Mouse (Mus musculus) MEL (cell line): Measurements from ENCODE around the gene Comt. TPM values are rescaled to one million over a fixed set of nuclear protein-coding genes. Genes with fewer than 3 reads are reported as not detected.

ENCODE experiments used
- DNase-seq: peaks from one replicate; pipeline ENCODE4 v3.0.0; 2011; ENCODE audit warnings: low read depth, low spot score
- H3K27ac ChIP-seq: 2 replicates; pipeline ENCODE4 v1.5.1; 2012; ENCODE audit warnings: low read depth, mild to moderate bottlenecking, control low read depth, low read length, moderate library complexity; ENCODE audit not compliant: control insufficient read depth
- H3K27me3 ChIP-seq, 2 experiments: fragments of 150-350 bp in 1 of 2; sonication (generic) in 1 of 2; 2 replicates each; pipeline ENCODE4 v1.6.1; 2012; ENCODE audit warnings: low read length in 2 of 2, mild to moderate bottlenecking in 2 of 2, improper control_type of control experiment in 1 of 2, moderate library complexity in 1 of 2; ENCODE audit not compliant: insufficient read depth in 2 of 2, control insufficient read depth in 1 of 2
- H3K36me3 ChIP-seq, 2 experiments: 2 replicates each; pipeline ENCODE4 v1.6.1; 2012 to 2014; ENCODE audit warnings: low read length in 2 of 2, improper control_type of control experiment in 1 of 2, inconsistent platforms in 1 of 2, mild to moderate bottlenecking in 1 of 2; ENCODE audit not compliant: insufficient read depth in 2 of 2, control insufficient read depth in 1 of 2
- H3K4me1 ChIP-seq, 2 experiments: fragments of 150-350 bp in 1 of 2; sonication (generic) in 1 of 2; 2 replicates each; pipeline ENCODE4 v1.6.1; 2012; ENCODE audit warnings: low read length in 2 of 2, improper control_type of control experiment in 1 of 2, mild to moderate bottlenecking in 1 of 2; ENCODE audit not compliant: insufficient read depth in 2 of 2, control insufficient read depth in 1 of 2
- H3K4me3 ChIP-seq, 2 experiments: fragments of 150-350 bp in 1 of 2; sonication (generic) in 1 of 2; 2 replicates each; pipeline ENCODE4 v1.5.1; 2012; ENCODE audit warnings: low read depth in 2 of 2, low read length in 2 of 2, mild to moderate bottlenecking in 2 of 2, moderate library complexity in 2 of 2, control low read depth in 1 of 2, improper control_type of control experiment in 1 of 2; ENCODE audit not compliant: control insufficient read depth in 1 of 2, insufficient read depth in 1 of 2
- H3K79me2 ChIP-seq: 2 replicates; pipeline ENCODE4 v1.6.1; 2012; ENCODE audit warnings: mild to moderate bottlenecking, low read length, moderate library complexity; ENCODE audit not compliant: control insufficient read depth, poor library complexity, insufficient read depth
- H3K9ac ChIP-seq: 2 replicates; pipeline ENCODE4 v1.6.1; 2012; ENCODE audit warnings: low read depth, mild to moderate bottlenecking, control low read depth, low read length, moderate library complexity; ENCODE audit not compliant: control insufficient read depth, poor library complexity, severe bottlenecking
- H3K9me3 ChIP-seq: fragments of 150-350 bp; sonication (generic); replicated peaks from 2 replicates; pipeline ENCODE4 v1.6.1; 2012; ENCODE audit warnings: mild to moderate bottlenecking, low read length, improper control_type of control experiment, moderate library complexity; ENCODE audit not compliant: insufficient read depth
- CTCF ChIP-seq, 3 experiments: IDR thresholded peaks in 2 of 3; conservative IDR thresholded peaks in 1 of 3; 2 replicates each; pipeline ENCODE4 v1.5.1; 2011 to 2012; ENCODE audit warnings: low read length in 3 of 3, low read depth in 2 of 3, mild to moderate bottlenecking in 2 of 3, improper control_type of control experiment in 1 of 3, inconsistent platforms in 1 of 3, mixed read lengths in 1 of 3, moderate library complexity in 1 of 3; ENCODE audit not compliant: control insufficient read depth in 1 of 3, insufficient read depth in 1 of 3, poor library complexity in 1 of 3, severe bottlenecking in 1 of 3
- E2F4 ChIP-seq: IDR thresholded peaks from 2 replicates; pipeline ENCODE4 v1.6.1; 2011; ENCODE audit warnings: low read depth, low read length, improper control_type of control experiment, borderline replicate concordance
- ELF1 ChIP-seq: IDR thresholded peaks from 2 replicates; pipeline ENCODE4 v1.6.1; 2014; ENCODE audit warnings: low read depth, mild to moderate bottlenecking, inconsistent platforms, low read length, improper control_type of control experiment, moderate library complexity
- EP300 ChIP-seq, 2 experiments: IDR thresholded peaks; 2 replicates each; pipeline ENCODE4 v1.6.1; 2011; ENCODE audit warnings: improper control_type of control experiment in 2 of 2, low read length in 2 of 2, low read depth in 1 of 2, mild to moderate bottlenecking in 1 of 2
- GATA1 ChIP-seq: IDR thresholded peaks from 2 replicates; pipeline ENCODE4 v1.6.1; 2011; ENCODE audit warnings: low read depth, low read length, improper control_type of control experiment
- MEF2A ChIP-seq: IDR thresholded peaks from 2 replicates; pipeline ENCODE4 v1.6.1; 2014; ENCODE audit warnings: low read depth, mild to moderate bottlenecking, inconsistent platforms, low read length, improper control_type of control experiment; ENCODE audit not compliant: poor library complexity, insufficient replicate concordance, severe bottlenecking; ENCODE audit errors: extremely low read depth
- MXI1 ChIP-seq: IDR thresholded peaks from 2 replicates; pipeline ENCODE4 v1.6.1; 2011; ENCODE audit warnings: mild to moderate bottlenecking, low read depth, low read length, improper control_type of control experiment
- POLR2A ChIP-seq, 2 experiments: IDR thresholded peaks; 2 replicates each; pipeline ENCODE4 v1.6.1; 2011 to 2012; ENCODE audit warnings: low read length in 2 of 2, mild to moderate bottlenecking in 2 of 2, control low read depth in 1 of 2, improper control_type of control experiment in 1 of 2, low read depth in 1 of 2, moderate library complexity in 1 of 2; ENCODE audit not compliant: control insufficient read depth in 1 of 2, insufficient read depth in 1 of 2, poor library complexity in 1 of 2
- POLR2AphosphoS5 ChIP-seq: IDR thresholded peaks from 2 replicates; pipeline ENCODE4 v1.6.1; 2012; ENCODE audit warnings: low read depth, borderline replicate concordance, mild to moderate bottlenecking, inconsistent platforms, low read length, moderate library complexity, mixed read lengths
- RAD21 ChIP-seq: IDR thresholded peaks from 2 replicates; pipeline ENCODE4 v1.6.1; 2011; ENCODE audit warnings: mild to moderate bottlenecking, low read depth, low read length, improper control_type of control experiment
- RCOR1 ChIP-seq: IDR thresholded peaks from 2 replicates; pipeline ENCODE4 v1.6.1; 2012; ENCODE audit warnings: low read depth, mild to moderate bottlenecking, inconsistent platforms, low read length, improper control_type of control experiment
- TAL1 ChIP-seq: IDR thresholded peaks from 2 replicates; pipeline ENCODE4 v1.6.1; 2012; ENCODE audit warnings: mild to moderate bottlenecking, inconsistent platforms, low read length, moderate library complexity, mixed read lengths
- TBP ChIP-seq: IDR thresholded peaks from 2 replicates; pipeline ENCODE4 v1.8.0; 2011; ENCODE audit warnings: low read depth, low read length, improper control_type of control experiment
- TCF12 ChIP-seq: IDR thresholded peaks from 2 replicates; pipeline ENCODE4 v1.6.1; 2014; ENCODE audit warnings: low read depth, mild to moderate bottlenecking, inconsistent platforms, low read length, improper control_type of control experiment, moderate library complexity
- ZNF384 ChIP-seq: IDR thresholded peaks from 2 replicates; pipeline ENCODE4 v1.6.1; 2012; ENCODE audit warnings: low read depth, mild to moderate bottlenecking, inconsistent platforms, low read length, improper control_type of control experiment
- polyA plus RNA-seq, 2 experiments: library from polyadenylated mRNA; stranded (reverse) in 1 of 2; unstranded in 1 of 2; fragments of >175 nt in 1 of 2; fragments of >200 nt in 1 of 2; gene quantifications; 2 replicates each; pipeline versions ENCODE4 v1.2.1 to v1.2.4; 2012; ENCODE audit warnings: low replicate concordance in 2 of 2, low read depth in 1 of 2; ENCODE audit not compliant: insufficient read length in 2 of 2, insufficient read depth in 1 of 2, missing spikeins in 1 of 2
- total RNA-seq: library from RNA; depleted of rRNA; stranded (reverse); fragments of 300-350 nt; gene quantifications from 2 replicates; pipeline ENCODE4 v1.2.3, GENCODE M21; 2012; rRNA removed

Gene Comt
- total and polyA plus RNA-seq, 3 experiments = 62.5 to 71.8 TPM; not detected in 1

GRCm38 (mm10) chr16:18356961-18357360 is 69.7 kb downstream of the Comt start:
- Histone ChIP-seq H3K27ac (no peak overlapping the region), H3K4me1 (peaks cover 0 to 17% of the 10 kb centered on the region in 2 experiments; a peak in 3 of 4 replicates), H3K36me3 (peaks cover 0 to 9% of the 10 kb centered on the region in 2 experiments; a peak in 2 of 4 replicates), H3K4me3 (no peak overlapping the region), H3K27me3 (no peaks in the 10 kb centered on the region), H3K9me3 (no peaks in the 10 kb centered on the region), H3K79me2 (no peaks in the 10 kb centered on the region), H3K9ac (no peak overlapping the region)
- TF ChIP-seq POLR2AphosphoS5 (no peak), MEF2A (no peak), ELF1 (no peak), TAL1 (no peak), POLR2A (IDR thresholded peaks at IDR 0.05; ENCODE audit: control insufficient read depth in 1 of 2, insufficient read depth in 1 of 2, low read depth in 1 of 2, low read length in 2 of 2, poor library complexity in 1 of 2) (no peak), TBP (no peak), RCOR1 (no peak), EP300 (IDR thresholded peaks at IDR 0.05; ENCODE audit: low read depth in 1 of 2, low read length in 2 of 2) (no peak), CTCF (IDR thresholded peaks at IDR 0.05 in 2 of 3, conservative IDR thresholded peaks at IDR 0.05 in 1 of 3; ENCODE audit: control insufficient read depth in 1 of 3, insufficient read depth in 1 of 3, low read depth in 2 of 3, low read length in 3 of 3, poor library complexity in 1 of 3, severe bottlenecking in 1 of 3) (no peak), ZNF384 (no peak), E2F4 (no peak), MXI1 (no peak), GATA1 (no peak), RAD21 (no peak), TCF12 (no peak)
- no peak for DNase-seq

Other genes with a start within 250 kb of the Comt start
- not detected in 2 replicates for gene Ccdc188, start 209.0 kb downstream of the Comt start, total RNA-seq
- gene Ccdc188, start 209.0 kb downstream of the Comt start, polyA plus RNA-seq = not detected
- 9.1 and 9.6 TPM in 2 replicates for gene Zdhhc8, start 191.7 kb downstream of the Comt start, total RNA-seq
- 10 to 100 TPM in 1 of 2 experiments, not detected in 1; 33.2 TPM for gene Zdhhc8, start 191.7 kb downstream of the Comt start, polyA plus RNA-seq
- gene Trmt2a, start 178.2 kb downstream of the Comt start, total RNA-seq = 132 and 178 TPM in 2 replicates
- gene Trmt2a, start 178.2 kb downstream of the Comt start, polyA plus RNA-seq = 100 to 1,000 TPM in 1 of 2 experiments, not detected in 1; 185 TPM
- 420 and 440 TPM in 2 replicates for gene Ranbp1, start 178.1 kb downstream of the Comt start, total RNA-seq
- gene Ranbp1, start 178.1 kb downstream of the Comt start, polyA plus RNA-seq = 100 to 1,000 TPM; 162 to 681 TPM
- gene Gm49776, start 168.5 kb downstream of the Comt start, total RNA-seq = 0.77 and 0.85 TPM in 2 replicates
- 10 to 100 TPM in 1 of 2 experiments, not detected in 1; 32.7 TPM for gene Gm49776, start 168.5 kb downstream of the Comt start, polyA plus RNA-seq
- gene Dgcr8, start 137.6 kb downstream of the Comt start, total RNA-seq = 40.3 and 40.6 TPM in 2 replicates
- 10 to 100 TPM in 1 of 2 experiments, not detected in 1; 39.6 TPM for gene Dgcr8, start 137.6 kb downstream of the Comt start, polyA plus RNA-seq
- gene Tango2, start 78.7 kb downstream of the Comt start, total RNA-seq = 38.0 and 55.9 TPM in 2 replicates
- gene Tango2, start 78.7 kb downstream of the Comt start, polyA plus RNA-seq = 10 to 100 TPM in 1 of 2 experiments, not detected in 1; 98.3 TPM
- 8.9 and 9.1 TPM in 2 replicates for gene Arvcf, start 78.7 kb downstream of the Comt start, total RNA-seq
- gene Arvcf, start 78.7 kb downstream of the Comt start, polyA plus RNA-seq = 10 to 100 TPM in 1 of 2 experiments, not detected in 1; 14.5 TPM
- 25.7 and 31.2 TPM in 2 replicates for gene Txnrd2, start 468 bp downstream of the Comt start, total RNA-seq
- 10 to 100 TPM in 1 of 2 experiments, not detected in 1; 46.8 TPM for gene Txnrd2, start 468 bp downstream of the Comt start, polyA plus RNA-seq
- 31.4 and 37.9 TPM in 2 replicates for gene Gnb1l, start 71.9 kb upstream of the Comt start, total RNA-seq
- 10 to 100 TPM in 1 of 2 experiments, not detected in 1; 47.8 TPM for gene Gnb1l, start 71.9 kb upstream of the Comt start, polyA plus RNA-seq
- 5.5 and 5.9 TPM in 2 replicates for gene Rtl10, start 72.0 kb upstream of the Comt start, total RNA-seq
- 10 to 100 TPM in 1 of 2 experiments, not detected in 1; 13.3 TPM for gene Rtl10, start 72.0 kb upstream of the Comt start, polyA plus RNA-seq
- gene Tbx1, start 163.8 kb upstream of the Comt start, total RNA-seq = not detected in 2 replicates
- not detected for gene Tbx1, start 163.8 kb upstream of the Comt start, polyA plus RNA-seq
- gene Gp1bb, start 195.6 kb upstream of the Comt start, total RNA-seq = 0.35 and 0.42 TPM in 2 replicates
- under 1 TPM in 1 of 2 experiments, not detected in 1; 0.14 TPM for gene Gp1bb, start 195.6 kb upstream of the Comt start, polyA plus RNA-seq
- gene Gm49601, start 199.6 kb upstream of the Comt start, total RNA-seq = 1.5 and 1.6 TPM in 2 replicates
- 1 to 10 TPM in 1 of 2 experiments, not detected in 1; 4.6 TPM for gene Gm49601, start 199.6 kb upstream of the Comt start, polyA plus RNA-seq
- gene Sept5, start 203.1 kb upstream of the Comt start, total RNA-seq = 7.4 and 8.3 TPM in 2 replicates
- 10 to 100 TPM in 1 of 2 experiments, not detected in 1; 29.3 TPM for gene Sept5, start 203.1 kb upstream of the Comt start, polyA plus RNA-seq